8 mouse cellular contexts compared by ENCODE assay signal in the genomic region with DNA sequence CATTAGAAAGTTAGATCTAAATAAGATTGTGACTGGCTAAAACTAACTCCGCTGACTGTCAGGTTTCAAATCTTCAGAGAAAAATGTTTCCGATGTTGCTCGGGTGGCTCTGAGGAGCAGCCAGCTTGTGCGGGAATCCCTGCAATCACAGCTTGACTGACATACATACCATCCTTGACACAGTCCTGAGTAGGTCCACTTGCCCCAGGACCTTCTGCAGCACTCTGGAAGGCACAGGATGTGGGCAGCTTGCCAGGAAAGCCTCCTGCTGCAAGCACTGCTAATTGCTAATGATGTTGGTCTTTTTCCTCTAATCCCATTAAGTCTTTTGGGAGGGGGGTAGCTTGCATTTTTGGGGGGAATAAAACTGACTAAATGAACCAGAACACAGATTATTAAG. TPM values are rescaled to one million over a fixed set of nuclear protein-coding genes. Genes with fewer than 3 reads are reported as not detected.
DNase-seq lines count a peak whose midpoint lies in the region; ATAC-seq and TF ChIP-seq lines count a peak whose summit lies in the region.

No protein-coding gene starts in this region.

- H3K9ac ChIP-seq in forebrain, embryonic 11.5 days (ENCODE audit: low read length): no peak overlapping the region
- no peak overlapping the region for H3K9ac ChIP-seq in forebrain, postnatal 0 days
- H3K9ac ChIP-seq in lung, embryonic 14.5 days: no peak overlapping the region

- 93% methylated on average over 4 of the region's 4 CpGs for WGBS in forebrain, embryonic 11.5 days
- 94% methylated on average over 4 of the region's 4 CpGs for WGBS in forebrain, embryonic 10.5 days
- WGBS in forebrain, postnatal 0 days: 43% methylated on average over 4 of the region's 4 CpGs
- 71% methylated on average over 4 of the region's 4 CpGs for WGBS in lung, embryonic 14.5 days

- no peaks in the 10 kb centered on the region for H3K27me3 ChIP-seq in forebrain, embryonic 11.5 days (ENCODE audit: control insufficient read depth, insufficient read depth, low read length)
- H3K27me3 ChIP-seq in forebrain, embryonic 10.5 days (ENCODE audit: poor library complexity, severe bottlenecking): no peaks in the 10 kb centered on the region
- no peaks in the 10 kb centered on the region for H3K27me3 ChIP-seq in forebrain, postnatal 0 days (ENCODE audit: insufficient read depth, low read length)
- H3K27me3 ChIP-seq in lung, embryonic 14.5 days (ENCODE audit: insufficient read depth, low read length): no peaks in the 10 kb centered on the region

- no peak overlapping the region for H3K27ac ChIP-seq in forebrain, embryonic 11.5 days (ENCODE audit: low read depth, low read length)
- H3K27ac ChIP-seq in forebrain, embryonic 10.5 days: no peak overlapping the region
- H3K27ac ChIP-seq in forebrain, postnatal 0 days (ENCODE audit: low read depth, low read length): no peak overlapping the region
- H3K27ac ChIP-seq in lung, embryonic 14.5 days (ENCODE audit: low read depth): no peak overlapping the region; the same call in 1 of the 2 replicates

- ATAC-seq in forebrain, embryonic 11.5 days (replicated peaks; ENCODE audit: low FRiP score): 0 out of 2 replicates have a peak, but pooled peaks have one; percentile 42
- ATAC-seq in forebrain, postnatal 0 days: peak; percentile 65
- ATAC-seq in lung, embryonic 14.5 days (ENCODE audit: insufficient read depth): peak; percentile 77

- peaks cover 3% of the 10 kb centered on the region for H3K36me3 ChIP-seq in forebrain, embryonic 11.5 days (ENCODE audit: control insufficient read depth, insufficient read depth, low read length)
- H3K36me3 ChIP-seq in forebrain, embryonic 10.5 days (replicated peaks): peaks cover 86% of the 10 kb centered on the region
- H3K36me3 ChIP-seq in forebrain, postnatal 0 days (ENCODE audit: insufficient read depth): peaks cover 70% of the 10 kb centered on the region
- peaks cover 76% of the 10 kb centered on the region for H3K36me3 ChIP-seq in lung, embryonic 14.5 days (ENCODE audit: insufficient read depth)

- H3K9me3 ChIP-seq in forebrain, embryonic 11.5 days (ENCODE audit: control insufficient read depth, low read length): no peaks in the 10 kb centered on the region
- no peaks in the 10 kb centered on the region for H3K9me3 ChIP-seq in forebrain, embryonic 10.5 days
- no peaks in the 10 kb centered on the region for H3K9me3 ChIP-seq in forebrain, postnatal 0 days (ENCODE audit: low read length)
- no peaks in the 10 kb centered on the region for H3K9me3 ChIP-seq in lung, embryonic 14.5 days (ENCODE audit: low read depth, low read length)

- no peak overlapping the region for H3K4me3 ChIP-seq in forebrain, embryonic 11.5 days (ENCODE audit: low read depth, low read length)
- H3K4me3 ChIP-seq in forebrain, embryonic 10.5 days: no peak overlapping the region
- H3K4me3 ChIP-seq in forebrain, postnatal 0 days (ENCODE audit: low read depth, low read length): no peak overlapping the region
- H3K4me3 ChIP-seq in lung, embryonic 14.5 days (ENCODE audit: low read depth, low read length): no peak overlapping the region

- no peak for DNase-seq in forebrain, embryonic 11.5 days (ENCODE audit: low spot score)
- DNase-seq in forebrain, embryonic 10.5 days (ENCODE audit: extremely low spot score, low spot score): no peak
- DNase-seq in ovary, postnatal 36 days (ENCODE audit: low spot score): peak; percentile 53
- DNase-seq in ovary, adult 18-20 months (ENCODE audit: low spot score): no peak
- DNase-seq in forebrain, postnatal 0 days: peak; percentile 55
- DNase-seq in lung, embryonic 14.5 days: peak; percentile 76
- no peak for DNase-seq in spleen, postnatal 36 days (ENCODE audit: low spot score in 2 of 2)
- DNase-seq in layer of hippocampus, adult 11-12 months (ENCODE audit: low spot score): no peak

- no peak overlapping the region for H3K4me2 ChIP-seq in forebrain, embryonic 11.5 days (ENCODE audit: low read depth, low read length, severe bottlenecking)
- H3K4me2 ChIP-seq in forebrain, postnatal 0 days (ENCODE audit: low read depth): no peak overlapping the region
- H3K4me2 ChIP-seq in lung, embryonic 14.5 days: no peak overlapping the region

- H3K4me1 ChIP-seq in forebrain, embryonic 11.5 days (replicated peaks; ENCODE audit: control insufficient read depth, insufficient read depth, low read length): no peaks in the 10 kb centered on the region
- no peaks in the 10 kb centered on the region for H3K4me1 ChIP-seq in forebrain, embryonic 10.5 days
- H3K4me1 ChIP-seq in forebrain, postnatal 0 days (ENCODE audit: insufficient read depth): no peaks in the 10 kb centered on the region
- H3K4me1 ChIP-seq in lung, embryonic 14.5 days (ENCODE audit: insufficient read depth): no peaks in the 10 kb centered on the region

- TF ChIP-seq CTCF in forebrain, postnatal 0 days (IDR thresholded peaks at IDR 0.05; ENCODE audit: low read depth): no peak
- no peak for TF ChIP-seq CTCF in lung, embryonic 14.5 days (IDR thresholded peaks at IDR 0.05; ENCODE audit: low read depth)

RNA-seq across cellular contexts. Expression of a gene that starts 44.0 kb away (rescaled TPM):
- polyA plus RNA-seq in forebrain, embryonic 11.5 days (2014; fragmentation: Nextera tagmentation; extraction: Ambion mirVana): 29.8 and 31.5 TPM in 2 replicates
- polyA plus RNA-seq in forebrain, embryonic 10.5 days (2016; fragmentation: Nextera tagmentation; extraction: Ambion mirVana): 27.7 and 30.6 TPM in 2 replicates
- total RNA-seq in forebrain, postnatal 0 days (2014; rRNA removed): 36.9 and 38.1 TPM in 2 replicates
- 9.8 and 15.2 TPM in 2 replicates for polyA plus RNA-seq in forebrain, postnatal 0 days (2015; fragmentation: Nextera tagmentation; extraction: Ambion mirVana)
- polyA plus RNA-seq in lung, embryonic 14.5 days (2014; fragmentation: Nextera tagmentation; extraction: Ambion mirVana): 32.0 and 33.5 TPM in 2 replicates

RNA-seq across cellular contexts. Expression of a gene that starts 46.8 kb away (rescaled TPM):
- polyA plus RNA-seq in forebrain, embryonic 11.5 days (2014; fragmentation: Nextera tagmentation; extraction: Ambion mirVana): 31.8 and 33.1 TPM in 2 replicates
- 33.6 and 36.2 TPM in 2 replicates for polyA plus RNA-seq in forebrain, embryonic 10.5 days (2016; fragmentation: Nextera tagmentation; extraction: Ambion mirVana)
- total RNA-seq in forebrain, postnatal 0 days (2014; rRNA removed): 72.6 and 75.0 TPM in 2 replicates
- 38.2 and 48.4 TPM in 2 replicates for polyA plus RNA-seq in forebrain, postnatal 0 days (2015; fragmentation: Nextera tagmentation; extraction: Ambion mirVana)
- polyA plus RNA-seq in lung, embryonic 14.5 days (2014; fragmentation: Nextera tagmentation; extraction: Ambion mirVana): 22.8 and 24.3 TPM in 2 replicates

Comparison
In these comparisons a context has a peak if more than half of its experiments do, and no peak if none do; other contexts are left out.
1. DNase-seq: peak in ovary, postnatal 36 days (single experiment), forebrain, postnatal 0 days (single experiment) and lung, embryonic 14.5 days (single experiment); none in forebrain, embryonic 11.5 days (single experiment), forebrain, embryonic 10.5 days (single experiment), ovary, adult 18-20 months (single experiment), spleen, postnatal 36 days (0 of 2) and layer of hippocampus, adult 11-12 months (single experiment).
2. Peak in every context shown above with its lines, with median percentiles within 50 percentile points of each other: ATAC-seq.